Mouse (Mus musculus): ENCODE data around the gene Slc37a3. TPM values are rescaled to one million over a fixed set of nuclear protein-coding genes. Genes with fewer than 3 reads are reported as not detected.
"Not testable (repeated sequence)": the region's sequence is repeated elsewhere in the genome, so short reads cannot be mapped to it uniquely, and the experiment has no call there.

Slc37a3 gene
- total RNA-seq, 1 experiment: 45.2 TPM

DNA sequence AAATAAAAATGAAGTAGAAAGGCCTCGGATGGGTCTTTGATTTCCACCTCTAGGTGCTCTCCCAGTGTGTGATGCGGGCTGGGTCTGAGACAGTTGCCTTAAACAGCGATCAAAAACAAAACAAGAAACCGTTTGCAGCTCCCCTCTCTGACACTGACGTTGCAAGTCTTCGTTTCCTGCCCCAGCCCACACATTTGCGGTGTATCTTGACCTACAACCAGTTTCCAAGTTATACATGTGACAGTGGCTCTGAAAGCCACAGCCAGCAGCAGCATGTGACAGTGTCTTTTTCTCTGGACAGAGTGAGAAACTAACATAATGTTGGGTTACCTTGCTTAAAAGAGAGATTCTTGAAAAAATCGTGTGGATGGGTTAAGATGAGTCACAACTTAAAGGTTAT lies 2.3 kb upstream of the Slc37a3 start:
- H3K27ac ChIP-seq (ENCODE audit: insufficient read depth, low read depth, low read length, poor library complexity, severe bottlenecking): no peak overlapping the region
- H3K36me3 ChIP-seq (ENCODE audit: control insufficient read depth, insufficient read depth, low read length, poor library complexity, severe bottlenecking): no peaks in the 10 kb centered on the region
- in situ Hi-C loops (cut with MboI; ENCODE audit: low sequenced_read_pairs in 2 of 2, unreplicated experiment in 2 of 2): no loop called here
- no peaks in the 10 kb centered on the region for H3K9me3 ChIP-seq (ENCODE audit: control insufficient read depth, insufficient read depth, low read depth, low read length)
- TF ChIP-seq MAFK (IDR thresholded peaks at IDR 0.05; ENCODE audit: insufficient read depth, low read depth, low read length) (no peak), ZNF384 (IDR thresholded peaks at IDR 0.05; ENCODE audit: low read depth, low read length) (no peak), ZC3H11A (IDR thresholded peaks at IDR 0.05; ENCODE audit: borderline replicate concordance, low read depth, low read length) (no peak), HCFC1 (IDR thresholded peaks at IDR 0.05; ENCODE audit: borderline replicate concordance, insufficient read depth, low read length) (no peak), CHD2 (IDR thresholded peaks at IDR 0.05; ENCODE audit: low read depth, low read length) (no peak)
- no peak overlapping the region for H3K9ac ChIP-seq (ENCODE audit: insufficient read depth, low read depth, low read length, poor library complexity, severe bottlenecking)
- no peak overlapping the region for H3K4me3 ChIP-seq (ENCODE audit: insufficient read depth in 1 of 2, low read depth in 1 of 2, low read length in 2 of 2, poor library complexity in 1 of 2, severe bottlenecking in 1 of 2)
- no peak for DNase-seq (ENCODE audit: low read depth, low spot score)
- H3K4me1 ChIP-seq (ENCODE audit: control insufficient read depth in 2 of 2, insufficient read depth in 2 of 2, low read length in 2 of 2, poor library complexity in 1 of 2): peaks cover 2% of the 10 kb centered on the region in 2 experiments; a peak in 1 of 4 replicates

DNA sequence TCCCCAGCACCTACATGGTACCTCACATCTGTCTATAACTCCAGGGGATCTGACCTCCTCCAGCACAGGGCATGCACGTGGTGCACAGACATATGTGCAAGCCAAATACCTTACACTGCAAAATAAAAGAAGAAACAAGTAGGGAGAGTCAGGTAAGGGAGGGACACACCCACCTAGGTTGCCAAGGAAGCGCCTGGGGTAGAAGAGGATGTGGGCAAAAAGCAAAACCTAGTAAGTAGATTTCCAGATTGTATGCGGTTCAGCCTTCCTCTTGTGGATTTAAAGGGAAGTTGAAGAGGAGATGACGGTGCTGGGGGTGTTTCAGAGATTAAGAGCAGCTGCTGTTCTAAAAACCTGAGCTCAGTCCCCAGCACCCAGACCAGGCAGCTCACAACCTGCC lies 1.7 kb upstream of the Slc37a3 start:
- no peaks in the 10 kb centered on the region for H3K9me3 ChIP-seq (ENCODE audit: control insufficient read depth, insufficient read depth, low read depth, low read length)
- no peak overlapping the region for H3K9ac ChIP-seq (ENCODE audit: insufficient read depth, low read depth, low read length, poor library complexity, severe bottlenecking)
- TF ChIP-seq ZC3H11A (IDR thresholded peaks at IDR 0.05; ENCODE audit: borderline replicate concordance, low read depth, low read length) (no peak), ZNF384 (IDR thresholded peaks at IDR 0.05; ENCODE audit: low read depth, low read length) (no peak), CHD2 (IDR thresholded peaks at IDR 0.05; ENCODE audit: low read depth, low read length) (no peak), MAFK (IDR thresholded peaks at IDR 0.05; ENCODE audit: insufficient read depth, low read depth, low read length) (no peak), HCFC1 (IDR thresholded peaks at IDR 0.05; ENCODE audit: borderline replicate concordance, insufficient read depth, low read length) (no peak)
- H3K27ac ChIP-seq (ENCODE audit: insufficient read depth, low read depth, low read length, poor library complexity, severe bottlenecking): no peak overlapping the region
- H3K4me1 ChIP-seq (ENCODE audit: control insufficient read depth in 2 of 2, insufficient read depth in 2 of 2, low read length in 2 of 2, poor library complexity in 1 of 2): peaks cover 2 to 4% of the 10 kb centered on the region in 2 experiments; a peak in 1 of 4 replicates
- in situ Hi-C loops (cut with MboI; ENCODE audit: low sequenced_read_pairs in 2 of 2, unreplicated experiment in 2 of 2): no loop called here
- no peak for DNase-seq (ENCODE audit: low read depth, low spot score)
- peaks cover 3% of the 10 kb centered on the region; the same call in 1 of the 2 replicates for H3K36me3 ChIP-seq (ENCODE audit: control insufficient read depth, insufficient read depth, low read length, poor library complexity, severe bottlenecking)
- no peak overlapping the region for H3K4me3 ChIP-seq (ENCODE audit: insufficient read depth in 1 of 2, low read depth in 1 of 2, low read length in 2 of 2, poor library complexity in 1 of 2, severe bottlenecking in 1 of 2)

DNA sequence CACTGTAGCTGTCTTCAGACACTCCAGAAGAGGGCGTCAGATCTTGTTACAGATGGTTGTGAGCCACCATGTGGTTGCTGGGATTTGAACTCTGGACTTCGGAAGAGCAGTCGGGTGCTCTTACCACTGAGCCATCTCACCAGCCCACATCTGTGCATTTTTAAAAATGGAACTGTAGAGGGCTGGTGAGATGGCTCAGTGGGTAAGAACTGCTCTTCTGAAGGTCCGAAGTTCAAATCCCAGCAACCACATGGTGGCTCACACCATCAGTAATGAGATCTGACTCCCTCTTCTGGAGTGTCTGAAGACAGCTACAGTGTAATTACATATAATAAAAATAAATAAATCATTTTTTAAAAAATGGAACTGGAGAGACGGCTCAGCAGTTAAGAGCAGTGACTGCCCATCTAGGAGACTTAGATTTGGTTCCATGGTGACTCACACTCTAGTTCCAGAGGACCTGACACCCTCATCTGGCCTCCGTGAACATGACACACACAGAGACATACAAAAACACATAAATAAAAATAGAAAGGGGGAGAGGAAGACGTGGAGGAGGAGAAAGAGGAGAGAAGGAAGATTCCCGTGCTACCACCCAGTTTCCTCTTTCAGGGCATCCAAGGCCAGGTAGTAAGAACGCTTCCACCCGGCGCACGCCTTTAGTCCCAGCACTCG lies 823 bp upstream of the Slc37a3 start:
- H3K36me3 ChIP-seq (ENCODE audit: control insufficient read depth, insufficient read depth, low read length, poor library complexity, severe bottlenecking); H3K9ac ChIP-seq (ENCODE audit: insufficient read depth, low read depth, low read length, poor library complexity, severe bottlenecking); H3K4me1 ChIP-seq (ENCODE audit: control insufficient read depth in 2 of 2, insufficient read depth in 2 of 2, low read length in 2 of 2, poor library complexity in 1 of 2); H3K4me3 ChIP-seq (ENCODE audit: insufficient read depth in 1 of 2, low read depth in 1 of 2, low read length in 2 of 2, poor library complexity in 1 of 2, severe bottlenecking in 1 of 2); DNase-seq (ENCODE audit: low read depth, low spot score); H3K27ac ChIP-seq (ENCODE audit: insufficient read depth, low read depth, low read length, poor library complexity, severe bottlenecking); in situ Hi-C loops (cut with MboI; ENCODE audit: low sequenced_read_pairs in 2 of 2, unreplicated experiment in 2 of 2); H3K9me3 ChIP-seq (ENCODE audit: control insufficient read depth, insufficient read depth, low read depth, low read length): not testable (repeated sequence)

DNA sequence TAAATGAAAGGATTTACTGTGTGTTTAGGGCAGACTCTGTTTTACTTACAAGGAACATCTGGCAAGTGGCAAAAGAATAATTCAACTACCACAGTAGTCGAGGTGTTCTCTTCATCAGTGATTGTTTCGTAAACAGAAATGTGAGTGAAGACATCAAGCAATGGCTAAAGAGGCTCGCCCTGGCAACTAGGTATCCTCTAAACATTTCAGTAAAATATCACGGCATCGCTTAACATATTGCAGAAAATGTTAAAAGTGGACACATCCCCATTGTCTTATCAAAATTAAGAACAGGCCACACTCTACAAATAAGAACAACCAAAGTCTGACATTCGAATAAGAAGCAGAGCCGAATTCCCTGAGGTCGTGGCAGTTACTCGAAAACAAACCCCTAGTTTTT lies 700 bp downstream of the Slc37a3 start:
- Histone ChIP-seq H3K4me3 (ENCODE audit: insufficient read depth in 1 of 2, low read depth in 1 of 2, low read length in 2 of 2, poor library complexity in 1 of 2, severe bottlenecking in 1 of 2) (peak overlapping the region; percentile 80 to 97), H3K9ac (ENCODE audit: insufficient read depth, low read depth, low read length, poor library complexity, severe bottlenecking) (peak overlapping the region; percentile 96), H3K4me1 (ENCODE audit: control insufficient read depth in 2 of 2, insufficient read depth in 2 of 2, low read length in 2 of 2, poor library complexity in 1 of 2) (peaks cover 2 to 14% of the 10 kb centered on the region in 2 experiments; a peak in 1 of 4 replicates), H3K27ac (ENCODE audit: insufficient read depth, low read depth, low read length, poor library complexity, severe bottlenecking) (no peak overlapping the region), H3K9me3 (ENCODE audit: control insufficient read depth, insufficient read depth, low read depth, low read length) (no peaks in the 10 kb centered on the region), H3K36me3 (ENCODE audit: control insufficient read depth, insufficient read depth, low read length, poor library complexity, severe bottlenecking) (peaks cover 8% of the 10 kb centered on the region; the same call in 1 of the 2 replicates)
- TF ChIP-seq CHD2 (IDR thresholded peaks at IDR 0.05; ENCODE audit: low read depth, low read length): no peak
- no peak for TF ChIP-seq HCFC1 (IDR thresholded peaks at IDR 0.05; ENCODE audit: borderline replicate concordance, insufficient read depth, low read length)
- TF ChIP-seq MAFK (IDR thresholded peaks at IDR 0.05; ENCODE audit: insufficient read depth, low read depth, low read length): no peak
- TF ChIP-seq ZC3H11A (IDR thresholded peaks at IDR 0.05; ENCODE audit: borderline replicate concordance, low read depth, low read length): no peak
- TF ChIP-seq ZNF384 (IDR thresholded peaks at IDR 0.05; ENCODE audit: low read depth, low read length): no peak
- DNase-seq (ENCODE audit: low read depth, low spot score): no peak
- in situ Hi-C loops (cut with MboI; ENCODE audit: low sequenced_read_pairs in 2 of 2, unreplicated experiment in 2 of 2): no loop called here
